Mouse (Mus musculus) liver, embryonic 13.5 days (tissue): ENCODE results near the gene Nsun3. TPM values are rescaled to one million over a fixed set of nuclear protein-coding genes. Genes with fewer than 3 reads are reported as not detected.

ENCODE experiments used
- ATAC-seq: fragments of 200-750 bp; cut with Nextera tagmentation; 2 replicates; pipeline ENCODE4 v1.8.0; 2017; ENCODE audit warnings: low read depth, mild to moderate bottlenecking, moderate number of reproducible peaks, moderate library complexity
- DNase-seq: peaks from one replicate; pipeline ENCODE4 v3.0.0; 2022
- H3K27ac ChIP-seq: fragments of 300-500 bp; sonication (generic); 2 replicates; pipeline ENCODE4 v1.5.1; 2015; ENCODE audit warnings: moderate library complexity, mild to moderate bottlenecking, inconsistent platforms
- H3K27me3 ChIP-seq: fragments of 300-500 bp; sonication (generic); 2 replicates; pipeline ENCODE4 v1.6.1; 2015; ENCODE audit warnings: mild to moderate bottlenecking, inconsistent platforms
- H3K36me3 ChIP-seq: fragments of 300-500 bp; sonication (generic); 2 replicates; pipeline ENCODE4 v1.6.1; 2015; ENCODE audit warnings: mild to moderate bottlenecking, inconsistent platforms
- H3K4me1 ChIP-seq: fragments of 300-500 bp; sonication (generic); replicated peaks from 2 replicates; pipeline ENCODE4 v1.6.1; 2015; ENCODE audit warnings: inconsistent platforms
- H3K4me2 ChIP-seq: fragments of 300-500 bp; sonication (generic); 2 replicates; pipeline ENCODE4 v1.6.1; 2015; ENCODE audit warnings: inconsistent platforms, mild to moderate bottlenecking, moderate library complexity
- H3K4me3 ChIP-seq: fragments of 300-500 bp; sonication (generic); replicated peaks from 2 replicates; pipeline ENCODE4 v1.5.1; 2015; ENCODE audit warnings: mild to moderate bottlenecking, inconsistent platforms
- H3K9ac ChIP-seq: fragments of 300-500 bp; sonication (generic); 2 replicates; pipeline ENCODE4 v1.6.1; 2015; ENCODE audit warnings: mild to moderate bottlenecking, inconsistent platforms
- H3K9me3 ChIP-seq: fragments of 300-500 bp; sonication (generic); replicated peaks from 2 replicates; pipeline ENCODE4 v1.6.1; 2016; ENCODE audit warnings: inconsistent platforms
- WGBS: fragments of 180-500 bp; shearing (Covaris S2); methylation state at CpG from one replicate; pipeline ENCODE4 v1.1.7; 2015; ENCODE audit not compliant: insufficient replicate concordance; 5-methylcytosine and 5-hydroxymethylcytosine counted together
- polyA plus RNA-seq: library from polyadenylated mRNA; unstranded; fragments of >200 nt; fragmentation: Nextera tagmentation; extraction: Ambion mirVana; gene quantifications from 2 replicates; pipeline ENCODE4 v1.2.1, GENCODE M21; 2015

Nsun3 gene
- polyA plus RNA-seq, 1 experiment from 2014 or later: 5.3 TPM

DNA sequence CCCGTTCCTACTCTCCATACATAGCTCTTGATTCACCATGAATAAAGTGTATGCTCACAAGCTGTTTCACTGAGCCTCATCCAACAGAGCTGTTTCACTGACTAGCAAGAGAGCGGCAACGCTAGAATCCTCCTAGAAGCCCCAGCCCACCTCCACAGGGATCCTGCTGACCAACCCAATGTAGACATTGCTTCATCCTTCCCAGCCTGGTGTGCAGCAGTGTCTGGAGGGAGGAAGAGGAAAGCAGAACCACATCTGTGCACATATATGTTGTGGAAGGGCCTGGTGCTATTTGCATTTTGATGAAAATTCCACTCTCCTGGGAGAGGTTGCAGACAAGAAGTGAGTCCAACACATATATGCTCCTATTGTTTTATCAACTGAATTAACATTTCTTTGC is 18.0 kb upstream of the Nsun3 start:
- no peak for ATAC-seq
- WGBS: 82% methylated on average over 3 of the region's 3 CpGs
- Histone ChIP-seq H3K9ac (no peak overlapping the region), H3K36me3 (0 out of 2 replicates have a peak, but pooled peaks cover 5% of the 10 kb centered on the region), H3K4me3 (no peak overlapping the region), H3K4me1 (0 out of 2 replicates have a peak, but pooled peaks cover 5% of the 10 kb centered on the region), H3K4me2 (no peak overlapping the region), H3K27me3 (no peaks in the 10 kb centered on the region), H3K9me3 (no peaks in the 10 kb centered on the region), H3K27ac (no peak overlapping the region)
- DNase-seq: no peak

DNA sequence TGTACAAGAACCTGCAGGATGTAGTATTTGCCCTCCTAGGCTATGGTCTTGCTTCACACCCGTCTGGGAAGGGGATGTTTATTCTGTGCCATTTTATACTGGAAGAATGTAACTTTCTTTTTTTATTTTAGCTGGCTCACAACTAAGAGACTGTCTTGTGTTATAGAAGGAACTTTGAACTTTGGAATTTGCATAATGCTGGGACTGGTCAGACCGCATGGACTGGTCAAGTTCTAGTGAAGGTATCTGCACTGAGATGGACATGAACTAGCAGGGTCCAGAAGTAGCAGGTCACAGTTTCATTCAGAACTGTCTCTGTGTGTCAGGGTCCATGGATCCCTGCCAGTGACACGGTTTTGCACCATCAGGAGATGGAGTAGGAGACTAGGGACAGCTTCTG is 13.2 kb upstream of the Nsun3 start:
- no peak for ATAC-seq
- 60% methylated on average over 3 of the region's 3 CpGs for WGBS
- H3K27me3 ChIP-seq: no peaks in the 10 kb centered on the region
- H3K9me3 ChIP-seq: no peaks in the 10 kb centered on the region
- no peaks in the 10 kb centered on the region for H3K4me1 ChIP-seq
- no peak overlapping the region for H3K4me2 ChIP-seq
- no peak overlapping the region for H3K4me3 ChIP-seq
- no peak overlapping the region for H3K27ac ChIP-seq
- 0 out of 2 replicates have a peak, but pooled peaks cover 5% of the 10 kb centered on the region for H3K36me3 ChIP-seq
- no peak overlapping the region for H3K9ac ChIP-seq
- no peak for DNase-seq

DNA sequence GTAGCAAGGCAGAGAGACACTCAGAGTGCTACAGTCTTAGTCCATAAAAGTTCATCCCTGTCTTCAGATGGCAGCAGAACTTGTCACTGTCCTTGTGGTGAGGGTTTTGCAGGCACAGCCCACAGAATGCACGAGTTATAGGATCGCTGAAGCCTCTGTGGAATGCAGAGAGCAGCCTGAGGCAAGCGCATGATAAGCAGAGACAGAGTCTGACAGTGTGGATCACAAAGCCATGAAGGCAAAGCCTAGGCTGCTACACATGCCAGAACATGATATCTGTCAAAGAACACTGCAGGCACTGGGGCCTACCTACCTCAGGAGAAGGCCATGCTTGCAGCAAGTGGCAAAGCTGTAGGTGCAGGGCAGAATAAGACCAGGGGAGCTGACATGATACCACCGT is 12.8 kb upstream of the Nsun3 start:
- Histone ChIP-seq H3K36me3 (0 out of 2 replicates have a peak, but pooled peaks cover 2% of the 10 kb centered on the region), H3K9me3 (no peaks in the 10 kb centered on the region), H3K4me3 (no peak overlapping the region), H3K4me1 (no peaks in the 10 kb centered on the region), H3K9ac (no peak overlapping the region), H3K4me2 (no peak overlapping the region), H3K27me3 (no peaks in the 10 kb centered on the region), H3K27ac (no peak overlapping the region)
- 65% methylated on average over 4 of the region's 4 CpGs for WGBS
- ATAC-seq (no peak), DNase-seq (no peak)

GRCm38 (mm10) chr16:62798808-62799207 is 12.2 kb upstream of the Nsun3 start:
- ATAC-seq: no peak
- Histone ChIP-seq H3K4me2 (no peak overlapping the region), H3K9ac (no peak overlapping the region), H3K4me3 (no peak overlapping the region), H3K9me3 (no peaks in the 10 kb centered on the region), H3K27ac (no peak overlapping the region), H3K27me3 (no peaks in the 10 kb centered on the region), H3K36me3 (no peaks in the 10 kb centered on the region), H3K4me1 (no peaks in the 10 kb centered on the region)
- WGBS: 76% methylated on average over 3 of the region's 3 CpGs
- DNase-seq: no peak

GRCm38 (mm10) chr16:62796608-62797007 is 10.0 kb upstream of the Nsun3 start:
- Histone ChIP-seq H3K27me3 (no peaks in the 10 kb centered on the region), H3K9ac (no peak overlapping the region), H3K4me3 (no peak overlapping the region), H3K27ac (no peak overlapping the region), H3K4me2 (no peak overlapping the region), H3K36me3 (no peaks in the 10 kb centered on the region), H3K4me1 (no peaks in the 10 kb centered on the region), H3K9me3 (no peaks in the 10 kb centered on the region)
- 47% methylated on average over 1 of the region's 1 CpGs for WGBS
- DNase-seq: no peak
- ATAC-seq: no peak

GRCm38 (mm10) chr16:62782229-62782628 is 4.4 kb downstream of the Nsun3 start:
- Histone ChIP-seq H3K4me1 (peaks cover 18% of the 10 kb centered on the region), H3K4me3 (no peak overlapping the region), H3K9ac (no peak overlapping the region), H3K36me3 (peaks cover 11% of the 10 kb centered on the region), H3K4me2 (no peak overlapping the region), H3K27me3 (no peaks in the 10 kb centered on the region), H3K9me3 (no peaks in the 10 kb centered on the region), H3K27ac (no peak overlapping the region)
- WGBS: 47% methylated on average over 5 of the region's 5 CpGs
- no peak for ATAC-seq
- DNase-seq: no peak

- WGBS: 84% methylated on average over 10 of the region's 10 CpGs
- no peak overlapping the region for H3K4me2 ChIP-seq
- H3K9me3 ChIP-seq: no peaks in the 10 kb centered on the region
- H3K4me1 ChIP-seq: no peaks in the 10 kb centered on the region; the same call in 1 of the 2 replicates
- no peaks in the 10 kb centered on the region for H3K27me3 ChIP-seq
- no peak overlapping the region for H3K27ac ChIP-seq
- DNase-seq: no peak
- H3K36me3 ChIP-seq: peaks cover 12% of the 10 kb centered on the region
- no peak for ATAC-seq
- no peak overlapping the region for H3K9ac ChIP-seq
- no peak overlapping the region for H3K4me3 ChIP-seq
Observed at GRCm38 (mm10) chr16:62778282-62778681, 8.3 kb downstream of the Nsun3 start.

DNA sequence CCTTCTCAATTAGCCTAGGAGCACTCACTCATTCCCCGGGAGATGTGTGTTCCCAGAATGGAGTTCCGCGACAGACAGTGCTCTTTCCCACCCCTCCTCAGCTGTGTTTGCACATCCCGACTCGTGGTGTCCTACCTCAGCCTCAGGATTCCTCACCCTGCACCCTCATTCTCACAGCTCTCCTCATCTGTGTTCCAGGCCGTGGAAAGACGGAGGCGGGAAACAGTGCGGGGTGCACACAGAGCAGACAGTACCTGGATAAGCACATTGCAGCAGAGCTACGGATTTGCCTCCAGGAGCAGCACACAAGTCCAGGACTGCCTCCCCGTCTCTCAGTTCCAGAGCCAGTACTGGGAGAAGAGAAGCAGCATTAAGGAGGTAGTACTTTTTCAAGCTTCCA is 10.6 kb downstream of the Nsun3 start:
- Histone ChIP-seq H3K27ac (no peak overlapping the region), H3K9me3 (no peaks in the 10 kb centered on the region), H3K4me1 (no peaks in the 10 kb centered on the region), H3K36me3 (peaks cover 9% of the 10 kb centered on the region), H3K4me3 (no peak overlapping the region), H3K27me3 (no peaks in the 10 kb centered on the region), H3K4me2 (no peak overlapping the region), H3K9ac (no peak overlapping the region)
- ATAC-seq (no peak), DNase-seq (no peak)
- 85% methylated on average over 11 of the region's 11 CpGs for WGBS

GRCm38 (mm10) chr16:62773462-62773861 is 13.2 kb downstream of the Nsun3 start:
- no peaks in the 10 kb centered on the region for H3K4me1 ChIP-seq
- H3K9me3 ChIP-seq: no peaks in the 10 kb centered on the region
- peaks cover 14% of the 10 kb centered on the region; the same call in 1 of the 2 replicates for H3K36me3 ChIP-seq
- no peak overlapping the region for H3K9ac ChIP-seq
- H3K27ac ChIP-seq: no peak overlapping the region
- no peak overlapping the region for H3K4me3 ChIP-seq
- 71% methylated on average over 4 of the region's 4 CpGs for WGBS
- no peaks in the 10 kb centered on the region for H3K27me3 ChIP-seq
- ATAC-seq (no peak), DNase-seq (no peak)
- no peak overlapping the region for H3K4me2 ChIP-seq

- Histone ChIP-seq H3K9me3 (no peaks in the 10 kb centered on the region), H3K4me3 (no peak overlapping the region), H3K4me1 (no peaks in the 10 kb centered on the region), H3K4me2 (no peak overlapping the region), H3K9ac (no peak overlapping the region), H3K27ac (no peak overlapping the region), H3K36me3 (no peaks in the 10 kb centered on the region), H3K27me3 (no peaks in the 10 kb centered on the region)
- WGBS: 54% methylated on average over 2 of the region's 2 CpGs
- DNase-seq (peak; percentile 44), ATAC-seq (peak; percentile 68)
Observed at GRCm38 (mm10) chr16:62758340-62758739, 28.3 kb downstream of the Nsun3 start.

DNA sequence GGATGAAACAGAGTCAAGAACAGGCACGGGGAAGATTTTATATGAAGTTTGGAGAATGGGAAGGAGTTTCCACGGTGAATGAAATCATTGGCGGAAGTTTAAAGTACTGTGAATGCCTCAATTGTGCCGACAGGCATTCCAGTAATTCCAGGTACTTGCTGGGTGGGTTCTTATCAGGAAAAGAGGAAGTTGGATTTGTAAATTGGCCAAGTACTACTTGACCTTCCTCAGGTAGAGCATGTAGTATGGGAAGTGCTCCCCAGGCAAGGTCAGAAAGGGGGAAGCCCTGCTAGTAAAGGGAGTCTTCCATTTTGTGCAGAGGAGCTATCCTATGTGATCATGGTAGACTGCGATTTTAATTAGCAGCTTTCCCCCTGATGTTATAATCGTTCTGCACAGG is 31.3 kb downstream of the Nsun3 start:
- no peaks in the 10 kb centered on the region for H3K9me3 ChIP-seq
- no peaks in the 10 kb centered on the region for H3K36me3 ChIP-seq
- WGBS: 79% methylated on average over 6 of the region's 6 CpGs
- ATAC-seq (no peak), DNase-seq (no peak)
- H3K27me3 ChIP-seq: no peaks in the 10 kb centered on the region
- H3K4me1 ChIP-seq: no peaks in the 10 kb centered on the region
- no peak overlapping the region for H3K4me3 ChIP-seq
- no peak overlapping the region for H3K27ac ChIP-seq
- no peak overlapping the region for H3K4me2 ChIP-seq
- H3K9ac ChIP-seq: no peak overlapping the region

- H3K9ac ChIP-seq: no peak overlapping the region
- WGBS: 62% methylated on average over 1 of the region's 1 CpGs
- no peak overlapping the region for H3K27ac ChIP-seq
- H3K4me1 ChIP-seq: no peaks in the 10 kb centered on the region
- H3K27me3 ChIP-seq: no peaks in the 10 kb centered on the region
- DNase-seq (no peak), ATAC-seq (no peak)
- no peak overlapping the region for H3K4me2 ChIP-seq
- H3K4me3 ChIP-seq: no peak overlapping the region
- no peaks in the 10 kb centered on the region for H3K36me3 ChIP-seq
- H3K9me3 ChIP-seq: no peaks in the 10 kb centered on the region
Observed at GRCm38 (mm10) chr16:62753597-62753996, 33.0 kb downstream of the Nsun3 start.
